Mouse (Mus musculus) kidney, adult 11 months (tissue): ENCODE results near the gene Slc24a1.

Experiments
- DNase-seq: peaks from one replicate; pipeline ENCODE4 v3.0.0; 2022

Slc24a1 gene

GRCm38 (mm10) chr9:64936508-64936907, 14.9 kb downstream of the Slc24a1 start:
- DNase-seq, result no peak

DNA sequence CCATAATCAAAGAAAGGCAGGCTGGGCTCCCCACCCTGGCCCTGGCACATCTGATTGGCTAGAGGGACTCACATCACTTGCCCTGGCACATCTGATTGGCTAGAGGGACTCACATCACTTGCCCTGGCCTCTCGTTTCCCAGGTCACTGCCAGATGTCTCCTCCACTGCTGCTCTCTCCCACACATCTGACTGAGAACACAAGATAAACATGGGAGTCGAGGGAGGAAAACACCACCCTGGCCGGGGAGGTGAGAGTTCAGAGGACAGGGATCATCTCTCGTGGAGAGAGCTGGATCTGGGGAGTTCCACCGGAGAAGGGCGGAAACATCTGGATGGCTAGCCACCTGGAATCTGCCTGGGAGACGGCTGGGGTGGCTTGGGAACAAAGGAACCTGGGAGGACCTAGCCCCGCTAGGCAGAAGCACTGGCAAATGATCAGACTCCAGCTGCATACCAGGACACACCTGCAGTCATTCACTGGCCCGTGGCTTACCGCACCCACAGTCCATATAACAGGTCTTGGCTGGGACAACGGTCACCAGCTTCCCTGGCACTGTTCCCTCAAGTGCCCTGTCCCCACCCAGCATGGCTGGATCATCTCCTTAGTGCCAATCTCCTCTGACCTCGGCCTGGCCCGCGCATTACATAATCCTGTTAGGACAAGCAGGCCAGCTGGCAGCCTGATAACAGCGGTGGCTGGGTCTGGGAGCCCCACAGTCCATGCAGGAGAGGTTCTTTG, 17.2 kb downstream of the Slc24a1 start:
- DNase-seq, result peak; percentile 74

DNA sequence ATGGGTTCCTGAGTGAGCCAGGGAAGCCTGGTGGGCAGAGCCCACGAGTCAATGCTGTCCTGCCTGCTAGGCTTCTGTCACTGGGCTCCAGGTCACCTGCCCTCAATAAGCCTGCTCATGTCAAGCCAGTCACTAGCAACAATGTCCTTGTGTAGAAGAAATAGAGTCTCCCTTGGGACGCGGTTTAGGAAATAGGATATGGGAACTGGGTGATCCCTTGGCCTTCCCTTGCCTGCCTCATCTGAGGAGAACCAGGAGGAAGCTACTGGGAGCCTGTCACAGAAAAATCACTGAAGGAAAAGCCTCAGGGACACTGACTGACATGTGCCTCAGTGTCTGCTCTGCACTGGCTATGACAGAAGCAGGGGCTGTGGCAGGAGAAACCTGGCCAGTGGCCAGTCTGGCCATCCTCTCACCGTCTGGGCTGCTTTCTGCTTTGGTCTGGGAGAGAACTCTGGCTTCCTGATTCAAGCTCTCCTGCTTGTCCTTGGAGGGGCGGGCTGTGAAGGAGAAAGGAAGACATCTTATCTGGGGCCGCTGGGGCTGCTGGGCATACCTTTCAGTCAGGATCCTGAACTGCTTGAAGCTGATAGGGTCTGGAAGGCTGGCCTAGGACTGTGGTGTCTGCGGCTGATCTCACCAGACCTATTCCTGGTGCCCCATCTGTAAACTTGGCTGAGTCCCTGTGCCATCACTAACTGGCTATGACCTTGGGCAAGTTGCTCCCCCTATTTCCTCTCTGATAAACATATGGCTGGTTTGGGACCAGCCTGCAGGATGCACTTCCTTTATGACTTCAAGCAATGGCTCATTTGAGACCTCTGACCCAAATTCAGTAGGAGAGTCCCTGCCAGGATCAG, 19.4 kb downstream of the Slc24a1 start:
- no peak for DNase-seq

GRCm38 (mm10) chr9:64930256-64930655, 21.2 kb downstream of the Slc24a1 start:
- DNase-seq, result no peak

DNA sequence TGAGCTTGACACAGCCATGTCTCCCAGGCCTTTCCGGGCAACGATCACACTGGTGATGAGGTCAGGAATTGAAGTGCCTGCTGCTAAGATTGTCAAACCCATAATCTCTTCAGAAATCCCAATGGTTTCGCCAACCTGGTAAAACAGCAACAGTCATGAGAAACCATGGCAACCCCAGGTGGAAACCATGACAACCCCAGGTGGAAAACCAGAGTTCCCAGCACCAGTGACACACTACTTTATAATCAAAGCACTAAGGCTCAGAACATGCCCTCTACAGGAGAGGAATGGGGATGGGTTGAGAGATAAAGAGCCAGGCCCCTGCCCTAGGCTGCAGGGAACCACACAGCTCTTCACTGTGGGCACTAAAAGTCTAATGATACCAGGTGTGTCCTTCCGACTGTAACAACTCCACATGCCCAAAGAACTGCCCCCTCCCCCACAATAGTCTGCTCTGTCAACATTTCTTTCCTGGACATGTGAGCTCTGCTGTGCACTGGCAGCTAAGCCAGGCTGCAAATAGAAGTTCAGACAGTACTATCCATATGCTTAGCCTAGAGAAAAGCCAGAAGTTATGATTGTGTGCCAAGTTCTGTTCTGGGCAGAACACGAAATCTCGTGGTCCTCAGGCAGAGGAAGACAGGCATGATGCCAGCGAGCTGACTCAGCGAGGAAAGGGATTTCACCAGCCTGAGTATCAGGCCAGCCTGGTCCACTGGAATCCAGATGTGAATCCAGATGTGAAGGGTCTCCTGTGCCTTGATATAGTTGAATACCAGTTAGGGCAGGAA, 25.0 kb downstream of the Slc24a1 start:
- no peak for DNase-seq

GRCm38 (mm10) chr9:64925771-64926170, 25.6 kb downstream of the Slc24a1 start:
- DNase-seq, result no peak

GRCm38 (mm10) chr9:64918560-64918959, 32.8 kb downstream of the Slc24a1 start:
- DNase-seq, result no peak

GRCm38 (mm10) chr9:64914629-64915028, 36.8 kb downstream of the Slc24a1 start:
- DNase-seq, result no peak

DNA sequence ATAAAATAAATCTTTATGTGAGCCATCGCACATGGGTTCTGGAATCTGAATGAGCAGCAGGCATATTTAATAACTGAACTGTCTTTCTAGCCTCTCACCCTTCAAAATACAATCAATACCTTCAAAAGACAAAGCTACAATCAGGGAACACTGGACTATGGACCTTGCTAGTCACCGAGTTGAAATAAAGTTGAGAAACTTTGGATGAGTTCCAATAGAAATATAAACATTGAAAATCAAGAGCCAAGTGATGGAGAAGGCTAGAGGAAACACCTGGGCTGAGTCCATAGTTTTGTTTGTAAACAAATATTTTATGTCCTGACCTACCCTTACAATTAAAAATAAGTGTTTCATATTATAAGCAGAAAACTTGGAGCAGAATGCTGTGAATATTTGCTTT, 37.4 kb downstream of the Slc24a1 start:
- DNase-seq, result no peak

DNA sequence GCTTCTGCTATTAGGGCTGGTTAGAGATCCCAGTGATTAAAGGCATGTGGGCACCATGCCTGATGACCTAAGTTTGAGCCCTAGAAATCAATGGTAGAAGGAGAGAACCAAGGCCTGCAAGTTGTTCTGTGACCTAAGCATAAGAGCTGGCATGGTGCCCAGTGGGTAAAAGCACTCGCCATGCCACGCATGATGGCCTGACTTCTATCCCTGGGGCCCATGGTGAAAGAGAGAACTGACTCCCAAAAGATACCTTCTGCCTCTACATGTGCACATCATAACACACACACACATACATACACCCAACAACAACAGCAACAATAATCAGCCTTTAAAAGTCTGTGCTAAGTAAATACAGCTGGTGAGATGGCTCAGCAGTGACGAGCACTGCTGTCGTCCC, 38.0 kb downstream of the Slc24a1 start:
- no peak for DNase-seq

DNA sequence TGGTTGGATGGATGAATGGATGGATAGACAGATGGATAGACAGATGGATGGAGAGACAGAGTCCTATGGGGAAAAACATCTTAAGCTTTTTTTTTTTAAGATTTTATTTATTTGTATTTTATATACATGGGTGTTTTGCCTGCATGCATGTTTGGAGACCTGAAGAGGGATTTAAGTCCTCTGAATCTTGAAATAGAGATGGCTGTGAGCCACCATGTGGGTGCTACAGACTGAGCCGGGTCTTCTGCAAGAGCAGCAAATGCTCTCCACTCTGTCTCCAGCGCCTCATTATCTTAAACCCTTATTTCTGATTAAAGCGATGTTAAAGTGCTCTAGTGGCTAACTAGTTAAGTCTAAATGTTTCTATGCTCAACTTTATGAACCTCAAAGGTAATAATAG, 44.0 kb downstream of the Slc24a1 start:
- DNase-seq, result no peak

DNA sequence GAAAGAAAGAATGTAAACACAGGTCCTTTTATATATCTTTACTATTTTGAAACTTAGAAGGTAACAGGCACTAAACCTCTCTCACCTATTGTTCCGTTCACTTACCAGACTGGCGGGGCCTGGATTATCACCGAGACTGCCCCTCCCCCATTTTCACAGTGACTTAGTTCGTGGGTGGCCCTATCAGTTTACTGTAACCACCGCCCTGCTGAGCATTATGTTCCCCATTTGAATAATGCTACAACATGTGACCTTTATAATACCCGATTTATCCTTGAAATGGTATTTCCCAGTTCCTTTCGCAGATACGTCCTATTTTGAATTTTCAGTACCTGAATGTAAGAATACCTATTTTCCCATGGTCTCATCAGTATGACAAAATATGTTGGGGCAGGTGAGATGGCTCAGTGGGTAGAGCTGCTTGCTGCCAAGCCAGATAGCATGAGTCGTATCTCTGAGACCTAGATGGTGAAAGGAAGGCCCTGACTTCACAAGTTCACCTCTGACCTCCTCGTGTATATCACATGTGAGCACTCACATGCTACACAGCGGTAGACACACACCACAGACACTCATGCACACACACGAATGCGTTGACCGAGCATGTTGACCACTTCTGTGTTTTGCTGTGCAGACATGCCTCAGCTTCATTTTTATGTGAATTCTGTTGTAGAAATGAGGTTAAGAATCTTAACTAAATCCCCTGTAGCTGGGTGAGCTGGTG, 46.3 kb downstream of the Slc24a1 start:
- DNase-seq, result no peak

DNA sequence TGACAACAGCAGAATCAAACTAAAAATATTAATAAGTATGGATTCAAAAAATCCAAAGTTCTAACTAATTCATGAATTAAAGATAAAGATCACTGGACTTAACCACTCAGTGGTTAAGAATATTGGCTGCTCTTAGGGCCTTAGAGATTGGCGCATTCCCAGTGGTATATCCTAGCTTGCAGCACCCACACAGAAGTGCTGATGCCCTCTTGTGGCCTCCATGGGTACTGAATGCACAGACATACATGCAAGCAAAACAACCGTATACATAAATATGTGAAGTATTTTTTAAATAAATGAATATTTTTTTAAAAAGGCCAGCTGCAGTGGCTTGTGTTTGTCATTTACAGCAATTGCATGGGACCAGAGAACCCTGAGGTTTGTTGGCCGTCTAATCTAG, 48.0 kb downstream of the Slc24a1 start:
- DNase-seq, result peak; percentile 54

GRCm38 (mm10) chr9:64902866-64903265, 48.5 kb downstream of the Slc24a1 start:
- no peak for DNase-seq

DNA sequence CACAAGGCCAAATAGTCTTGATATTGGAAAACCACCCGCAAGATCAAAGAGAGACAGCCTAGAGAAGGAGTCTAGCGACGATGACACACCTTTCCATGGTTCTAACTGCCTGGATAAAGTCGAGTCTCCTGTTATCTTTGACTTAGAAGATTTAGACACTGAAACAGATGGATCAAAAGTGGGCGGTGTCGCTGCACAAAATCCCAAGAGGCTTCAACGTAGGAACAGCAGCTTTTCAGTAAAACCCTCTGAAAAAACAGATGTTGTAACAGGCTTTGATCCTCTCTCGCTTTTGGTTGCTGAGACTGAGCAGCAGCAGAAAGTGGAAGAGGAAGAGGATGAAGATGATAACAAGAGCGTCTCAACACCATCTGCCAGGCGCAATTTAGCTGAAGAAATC, 54.8 kb downstream of the Slc24a1 start:
- no peak for DNase-seq

- DNase-seq, result no peak
Measured at GRCm38 (mm10) chr9:64886008-64886407, 65.4 kb downstream of the Slc24a1 start.
